Mouse (Mus musculus): ENCODE measurements at regions not wholly inside any gene's neighbourhood (a gene's known extent, or its start where the extent isn't known, plus 50 kb on each side); places are given as distances from the start of the nearest gene placed in this dataset.

- DNase-seq: no peak
Measured at GRCm38 (mm10) chr17:45784496-45784895, 50.9 kb upstream of the 1600014C23Rik start.
